Mouse (Mus musculus) adrenal gland, postnatal 25 days (tissue): ENCODE data around the gene Jund. TPM values are rescaled to one million over a fixed set of nuclear protein-coding genes. Genes with fewer than 3 reads are reported as not detected.

Experiments
- DNase-seq: peaks from one replicate; pipeline ENCODE4 v3.0.0; 2021; ENCODE audit warnings: mixed read lengths
- long read RNA-seq: library from polyadenylated mRNA; stranded (forward); transcript quantifications from one replicate; pipeline ENCODE4 v2.0.0, GENCODE M21; 2021
- total RNA-seq: library from RNA; stranded (reverse); gene quantifications from 2 replicates; pipeline ENCODE4 v1.2.3, GENCODE M21; 2021

Jund gene
- total RNA-seq: 191 and 217 TPM in 2 replicates
- long read RNA-seq, transcript Jund-201 (1 exons, 1,668 nt): major isoform, 522 of 522 reads
- long read RNA-seq, partial matches to known transcripts: 0 of 522 reads
- long read RNA-seq, other reads (novel, unspliced or antisense): 0 of 522 reads

DNA sequence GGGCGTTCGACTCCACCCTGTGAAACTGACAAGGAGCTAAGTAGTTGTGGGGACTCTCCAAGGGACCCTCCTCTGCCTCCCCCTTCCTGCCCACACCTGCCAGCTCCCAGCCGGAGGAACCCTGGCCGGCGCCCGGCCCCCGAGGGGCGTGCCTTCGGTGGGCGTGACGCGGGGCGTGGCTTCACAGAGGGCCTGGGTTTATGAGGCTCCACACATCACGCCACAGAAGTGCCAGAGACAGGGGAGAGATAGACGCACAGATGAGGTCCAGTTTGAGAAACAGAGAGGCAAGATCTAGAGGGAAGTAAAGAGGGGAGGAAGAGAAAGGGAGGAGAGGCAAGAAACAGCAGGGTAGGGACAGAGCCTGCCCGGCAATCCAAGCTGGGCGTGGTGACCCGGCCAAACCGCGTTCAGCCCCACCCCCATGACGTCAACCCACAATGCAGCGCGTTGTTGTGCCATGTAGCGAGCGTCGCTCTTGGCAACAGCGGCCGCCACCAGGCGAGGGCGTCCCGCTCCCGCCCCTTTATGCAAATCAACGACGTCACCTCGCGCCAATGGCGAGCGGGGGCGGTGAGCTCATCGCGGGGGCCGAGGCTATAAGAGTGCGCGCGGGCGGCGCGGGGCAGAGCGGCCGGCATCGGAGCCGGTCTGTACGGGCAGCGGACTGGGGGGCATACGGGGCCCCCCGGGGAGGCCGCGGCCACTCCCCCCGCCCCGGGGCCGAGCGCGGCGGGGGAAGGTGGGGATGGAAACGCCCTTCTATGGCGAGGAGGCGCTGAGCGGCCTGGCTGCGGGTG is at the start of gene Jund:
Gene Jund, plus strand, starts transcription at position 640 of the 800 bp plus-strand sequence.
- peak; percentile 99 for DNase-seq

GRCm38 (mm10) chr8:70649324-70649723 is 49.4 kb upstream of the Jund start:
- DNase-seq: peak; percentile 83

GRCm38 (mm10) chr8:70650351-70650750 is 48.4 kb upstream of the Jund start:
- DNase-seq: no peak

DNA sequence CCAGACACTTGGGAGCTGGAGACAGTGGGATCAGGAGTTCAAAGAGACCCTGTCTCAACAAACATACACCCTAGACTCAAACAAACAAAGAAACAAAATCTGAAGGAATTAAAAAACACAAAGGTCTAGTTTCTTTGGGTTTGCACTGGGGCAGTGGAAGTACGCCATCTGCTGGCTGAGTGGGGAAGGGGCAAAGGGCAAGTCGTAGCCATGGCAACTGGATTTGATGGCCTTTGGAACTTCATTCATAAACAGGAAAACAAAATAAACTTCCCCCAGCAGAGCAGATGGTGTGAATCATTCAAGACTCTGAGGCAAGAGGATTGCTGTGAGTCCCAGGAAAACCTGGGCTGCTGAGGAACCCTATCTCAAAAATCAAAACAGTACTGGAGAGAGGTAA is 45.5 kb upstream of the Jund start:
- peak; percentile 72 for DNase-seq

GRCm38 (mm10) chr8:70654121-70654520 is 44.6 kb upstream of the Jund start:
- no peak for DNase-seq

DNA sequence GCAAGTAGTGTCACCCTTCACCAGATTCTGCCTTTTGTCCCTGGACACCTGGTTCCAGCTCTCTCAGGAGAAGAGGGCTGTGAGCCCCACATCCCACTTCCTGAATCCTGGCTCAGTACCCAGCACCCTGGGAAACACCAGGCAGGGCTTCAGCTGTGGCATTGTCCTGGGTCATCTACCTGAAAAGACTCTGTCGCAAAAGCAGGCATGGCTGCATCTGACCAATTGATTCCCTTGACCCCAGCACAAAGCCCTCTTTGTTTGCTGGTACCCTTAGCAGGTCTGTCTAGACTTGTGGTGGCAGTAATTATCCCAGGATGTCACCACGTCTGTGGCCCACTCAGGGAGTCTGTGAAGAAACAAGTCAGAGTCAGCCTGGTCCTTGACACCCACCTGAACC is 43.3 kb upstream of the Jund start:
- no peak for DNase-seq

DNA sequence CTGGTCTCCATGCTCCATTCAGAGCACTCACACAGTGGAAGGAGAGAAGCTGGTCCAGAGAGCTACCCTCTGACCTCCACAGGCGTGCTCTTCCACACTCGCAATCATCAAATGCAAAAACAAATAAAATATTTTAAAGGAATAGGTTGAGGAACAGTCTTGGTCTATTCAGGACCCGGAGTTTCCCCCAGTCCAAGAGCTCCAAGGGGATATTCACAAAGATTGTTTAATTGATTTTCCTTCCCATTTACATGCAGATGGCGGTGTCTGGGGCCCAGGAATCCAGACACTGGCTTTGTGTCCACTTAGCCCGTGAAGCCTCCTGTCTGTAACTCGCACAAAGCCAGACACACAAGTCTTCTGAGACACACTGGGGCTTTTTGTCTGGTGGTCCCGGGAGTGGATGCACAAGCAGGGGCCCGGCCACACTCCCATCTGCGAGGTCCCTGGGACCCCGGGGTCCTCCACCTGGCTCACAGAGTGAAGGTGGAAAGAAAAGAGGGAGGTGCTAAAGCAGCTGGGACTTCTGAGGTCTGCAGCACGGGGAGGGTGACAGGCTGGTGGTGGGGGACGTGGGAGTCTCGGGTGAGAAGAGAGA is 42.5 kb upstream of the Jund start:
- DNase-seq: no peak

DNA sequence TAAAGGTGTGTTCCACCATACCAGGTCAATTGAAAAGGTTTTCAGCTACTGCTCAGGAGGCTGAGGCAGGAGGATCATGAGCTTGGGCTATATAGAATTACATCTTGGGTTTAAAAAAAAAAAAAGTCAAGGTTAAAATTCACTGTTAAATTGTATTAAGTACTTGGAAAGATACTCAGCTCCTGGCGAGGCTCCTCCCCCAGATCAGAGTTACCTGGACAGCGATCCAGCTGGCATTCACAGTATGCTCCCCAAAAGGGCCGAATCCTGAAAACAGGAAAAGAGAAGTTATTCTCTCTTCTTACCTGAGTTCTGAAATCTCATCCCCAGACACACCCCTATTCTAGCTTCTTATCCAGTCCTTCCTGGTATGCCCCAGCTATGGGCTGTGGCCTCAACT is 41.5 kb upstream of the Jund start:
- no peak for DNase-seq

DNA sequence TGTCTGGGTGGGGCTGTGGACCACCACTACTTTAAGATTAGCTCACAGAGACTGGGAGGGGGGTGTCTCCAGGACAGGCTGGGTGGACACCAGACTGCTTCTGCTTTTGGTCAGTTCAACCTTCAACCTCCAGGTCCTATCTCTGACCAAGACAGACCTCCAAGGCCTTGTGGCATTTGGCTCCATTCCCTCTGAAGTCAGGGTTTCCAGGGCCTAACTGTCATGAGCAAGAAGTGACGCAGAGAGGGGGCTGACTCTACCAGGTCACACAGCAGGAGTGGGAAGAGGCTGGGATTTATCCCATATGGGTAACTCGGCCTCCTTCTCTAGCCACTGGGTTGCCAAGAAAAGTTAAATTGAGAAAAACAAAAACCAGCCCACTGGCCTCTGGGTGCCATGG is 41.0 kb upstream of the Jund start:
- peak; percentile 52 for DNase-seq

DNA sequence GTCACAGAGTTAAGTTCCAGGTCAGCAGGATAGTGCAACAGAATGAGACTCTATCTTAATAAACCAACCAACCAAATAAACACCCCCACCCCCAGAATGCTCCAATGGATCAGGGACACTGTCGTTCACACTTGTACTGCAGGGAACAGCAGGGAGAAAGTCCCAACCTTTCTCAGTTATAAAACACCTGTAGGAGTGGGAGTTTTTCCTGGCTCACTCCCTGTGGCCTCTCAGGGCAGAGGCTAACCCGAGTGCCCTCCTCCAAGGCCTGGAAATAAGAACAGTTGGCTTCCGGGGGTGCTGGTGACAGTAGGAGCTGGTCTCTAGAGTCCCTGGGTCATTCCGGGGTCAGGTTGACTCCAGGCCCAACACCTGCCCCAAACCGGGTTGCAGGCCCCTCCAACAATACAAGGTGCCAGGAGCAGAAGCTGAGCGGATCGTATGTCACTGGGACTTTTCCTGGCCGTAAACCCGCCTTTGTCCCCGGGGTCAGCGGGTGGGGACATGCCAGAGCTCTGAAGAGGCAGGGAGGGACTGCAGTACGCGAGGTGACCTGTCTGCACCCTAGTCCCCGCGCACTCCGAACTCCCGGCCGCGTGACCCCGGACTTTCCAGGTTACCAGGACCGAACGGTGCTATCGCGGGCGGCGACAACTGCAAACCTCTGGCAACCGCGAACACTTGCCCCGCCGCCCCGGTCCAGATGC is 39.7 kb upstream of the Jund start:
- no peak for DNase-seq

- DNase-seq: peak; percentile 93
Observed at GRCm38 (mm10) chr8:70659604-70660272, 39.0 kb upstream of the Jund start.

GRCm38 (mm10) chr8:70660273-70660725 is 38.5 kb upstream of the Jund start, which contains the start of gene Pgpep1:
Pgpep1 (minus strand) TSS chr8:70660388.
- no peak for DNase-seq

DNA sequence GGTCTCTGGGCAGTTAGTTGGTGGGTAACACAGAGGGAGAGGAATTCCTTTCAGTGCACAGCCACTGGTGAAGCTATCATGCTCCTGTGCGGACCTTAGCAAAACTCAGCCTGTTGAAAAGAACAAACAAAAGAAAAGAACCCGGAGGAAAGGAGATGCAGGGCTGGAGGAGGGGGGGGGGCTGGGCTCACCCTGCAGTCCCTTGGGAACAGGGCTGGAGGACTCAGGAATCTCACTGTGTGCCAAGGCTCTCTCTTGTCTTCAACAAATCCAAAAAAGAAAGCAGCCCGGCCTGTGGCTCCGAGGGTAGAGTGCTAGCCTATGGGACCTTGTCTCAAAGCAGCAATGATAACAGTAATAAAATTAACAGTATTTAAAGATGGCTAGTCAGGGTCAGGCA is 35.1 kb upstream of the Jund start:
- no peak for DNase-seq

- DNase-seq: no peak
Observed at GRCm38 (mm10) chr8:70664631-70665030, 34.1 kb upstream of the Jund start.

DNA sequence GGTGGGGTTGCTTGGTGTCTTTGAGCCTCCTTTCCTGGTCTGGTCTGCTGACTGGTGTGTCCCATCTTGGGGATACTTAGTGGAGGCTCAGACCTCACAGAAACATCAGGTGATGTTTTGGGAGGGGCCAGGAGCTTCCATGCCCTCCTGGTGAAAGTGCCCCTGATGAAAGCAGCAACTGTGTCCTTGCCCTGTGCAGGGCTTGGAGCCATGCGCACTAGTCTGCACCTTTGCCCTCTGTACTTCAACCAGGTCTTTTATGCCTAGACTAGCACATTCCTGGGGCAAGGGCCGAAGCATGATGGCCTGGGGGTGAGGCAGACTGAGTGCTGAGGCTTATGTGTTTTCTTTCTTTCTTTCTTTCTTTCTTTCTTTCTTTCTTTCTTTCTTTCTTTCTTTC is 33.1 kb upstream of the Jund start:
- DNase-seq: no peak

GRCm38 (mm10) chr8:70667071-70667470 is 31.7 kb upstream of the Jund start:
- DNase-seq: no peak

GRCm38 (mm10) chr8:70671615-70672324 is 27.0 kb upstream of the Jund start:
- DNase-seq: no peak

- no peak for DNase-seq
Observed at GRCm38 (mm10) chr8:70672325-70673078, 26.2 kb upstream of the Jund start.

DNA sequence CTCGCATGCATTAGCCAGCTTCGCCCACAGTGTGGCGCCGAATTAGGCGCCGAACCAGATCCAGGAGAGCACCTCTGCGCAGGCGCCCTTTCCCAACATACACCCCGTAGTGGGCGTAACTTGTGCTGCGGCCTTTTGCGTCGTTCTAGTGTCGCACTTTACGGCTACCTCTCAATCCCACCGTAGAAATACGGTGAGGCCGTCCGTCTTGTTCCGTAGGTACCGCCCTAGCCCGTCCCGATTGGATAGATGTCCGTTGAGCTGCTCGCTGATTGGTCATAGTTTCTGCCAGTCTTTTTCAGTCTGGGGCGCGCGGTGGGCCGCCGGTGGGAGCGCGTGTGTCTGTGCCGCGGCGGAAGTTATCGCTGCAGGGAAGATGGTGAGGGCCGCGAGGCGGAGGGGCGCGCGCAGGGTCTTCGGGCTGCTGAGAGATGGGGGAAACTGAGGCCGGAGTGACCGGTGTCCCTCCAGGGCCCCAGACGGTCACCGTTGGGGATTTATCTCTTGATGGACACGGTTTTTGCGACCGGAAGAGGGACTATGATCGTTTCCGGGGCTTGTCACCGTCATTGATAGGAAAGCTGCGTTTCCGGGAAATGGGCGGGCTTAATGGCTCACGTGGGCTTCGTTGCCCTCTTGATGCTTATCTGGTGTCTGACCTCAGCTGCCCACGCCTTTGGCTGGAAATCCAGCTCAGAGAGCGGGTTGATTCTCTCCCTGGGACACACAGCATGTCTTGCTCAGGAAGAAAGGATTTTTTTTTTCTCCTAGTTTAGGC is 25.5 kb upstream of the Jund start, which contains the start of gene Lsm4:
Gene Lsm4, plus strand, starts transcription at position 170 of the 778 bp plus-strand sequence.
- peak; percentile 93 for DNase-seq

DNA sequence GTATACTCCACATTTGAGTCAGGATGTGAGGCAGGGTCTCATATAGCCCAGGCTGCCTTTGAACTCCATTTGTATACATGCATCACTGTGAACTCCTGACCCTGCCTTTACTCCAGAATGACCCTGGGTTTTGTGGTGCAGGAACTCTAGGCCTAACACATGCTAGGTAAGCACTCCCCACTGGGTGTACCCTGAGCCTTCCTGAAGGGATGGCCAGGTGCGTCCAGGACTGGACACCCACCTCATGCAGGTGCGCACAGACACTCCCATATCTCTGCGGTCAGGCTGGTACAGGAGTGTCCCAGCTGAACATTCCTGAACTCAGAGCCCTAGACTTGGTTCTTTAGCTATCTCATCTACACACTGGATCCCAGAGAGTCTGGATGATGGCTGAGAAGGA is 24.6 kb upstream of the Jund start:
- DNase-seq: no peak
